Mouse (Mus musculus): ENCODE data around the gene Olfm3.
A peak's percentile ranks its signal among the peaks of the same experiment; 100 is the strongest.

DNA sequence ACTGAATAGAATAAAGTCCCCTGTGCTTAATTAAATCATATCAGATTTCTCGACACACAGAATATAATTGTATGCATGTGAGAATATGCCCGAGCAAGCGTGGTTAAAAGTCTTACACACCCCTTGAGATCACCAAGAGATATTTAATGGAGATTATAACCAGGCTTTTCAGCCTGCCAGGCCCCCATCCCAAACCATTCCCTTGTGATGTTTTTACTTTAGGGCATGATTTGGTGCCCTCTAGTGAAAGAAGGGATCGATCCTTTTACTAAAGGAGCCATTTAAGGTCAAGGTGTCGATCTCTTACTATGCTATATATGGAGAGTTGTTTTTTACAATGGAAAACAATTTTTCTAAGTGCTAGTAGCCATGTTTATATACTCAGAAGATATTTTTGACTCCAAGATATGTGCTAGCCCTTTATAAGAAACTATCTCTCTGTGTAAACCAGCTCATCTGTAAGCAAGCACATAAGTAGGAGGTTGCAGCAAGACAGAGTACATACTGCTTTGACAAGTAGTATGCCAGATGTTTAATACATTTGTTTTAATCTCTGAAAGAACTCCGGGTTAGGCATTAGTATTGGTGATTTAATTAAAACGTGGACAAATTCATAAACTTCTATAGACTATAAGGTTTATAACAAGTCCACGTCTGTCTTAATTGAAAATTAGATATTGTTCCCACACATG is 201.1 kb downstream of the Olfm3 start:
- no peak for TF ChIP-seq EP300 (optimal IDR thresholded peaks at IDR 0.05)
- peak; percentile 30; the same call in 1 of the 2 replicates for TF ChIP-seq CTCF (IDR thresholded peaks at IDR 0.05; ENCODE audit: low read depth)
